Comparison of ENCODE assay signal across 9 mouse cellular contexts in the genomic region with DNA sequence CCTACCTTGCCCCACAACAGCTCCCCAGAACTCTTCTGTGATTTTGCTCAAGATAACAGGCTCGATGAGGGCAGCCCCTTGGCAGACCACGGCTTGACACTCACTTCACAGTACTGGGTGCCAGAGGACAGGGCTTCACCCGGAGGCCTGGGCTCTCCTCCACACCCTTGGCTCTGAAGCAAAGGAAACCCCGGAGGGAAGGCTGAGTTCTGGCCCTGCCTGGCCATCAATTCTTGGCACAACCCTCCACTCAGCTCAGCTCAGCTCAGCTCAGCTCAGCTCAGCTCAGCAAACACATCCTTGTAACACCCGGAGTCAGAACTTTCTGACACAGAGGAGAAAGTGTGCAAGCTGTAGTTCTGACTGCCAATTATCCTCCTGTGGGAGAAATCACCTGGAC. TPM values are rescaled to one million over a fixed set of nuclear protein-coding genes. Genes with fewer than 3 reads are reported as not detected.
A peak's percentile ranks its signal among the peaks of the same experiment; 100 is the strongest.
DNase-seq lines count a peak whose midpoint lies in the region; ATAC-seq and TF ChIP-seq lines count a peak whose summit lies in the region.
"Had no signal": no experiment of that assay in that cellular context is flagged by ENCODE, and none has a peak within 500 bp of the region (broad histone marks: within the 10 kb centered on the region; RNA-seq: fewer than 3 reads in every experiment).

No protein-coding gene starts in this region.

- no peak overlapping the region for H3K27ac ChIP-seq in liver, adult 2 months (replicated peaks; ENCODE audit: insufficient read depth, low read depth, low read length)
- H3K27ac ChIP-seq in liver, embryonic 12.5 days: no peak overlapping the region
- H3K27ac ChIP-seq in forebrain, embryonic 16.5 days (ENCODE audit: low read length): peak overlapping the region; percentile 82
- no peak overlapping the region for H3K27ac ChIP-seq in liver, postnatal 0 days (ENCODE audit: low read depth)

- WGBS in liver, adult 2 months: 6% methylated on average over 5 of the region's 5 CpGs
- whole genome bisulfite sequencing in liver, embryonic 12.5 days (ENCODE audit: insufficient replicate concordance): 48% methylated on average over 5 of the region's 5 CpGs
- WGBS in forebrain, embryonic 16.5 days: 23% methylated on average over 5 of the region's 5 CpGs
- WGBS in liver, postnatal 0 days (ENCODE audit: insufficient replicate concordance): 55% methylated on average over 5 of the region's 5 CpGs

- TF ChIP-seq POLR2A in liver, adult 2 months (IDR thresholded peaks at IDR 0.05; ENCODE audit: extremely low read depth, insufficient read depth, low read length): no peak

- TF ChIP-seq EP300 in liver, postnatal 0 days (IDR thresholded peaks at IDR 0.05; ENCODE audit: low read depth): no peak

- no peak overlapping the region for H3K4me3 ChIP-seq in liver, adult 2 months (ENCODE audit: insufficient read depth, low read depth, low read length)
- H3K4me3 ChIP-seq in liver, embryonic 12.5 days: no peak overlapping the region
- no peak overlapping the region for H3K4me3 ChIP-seq in forebrain, embryonic 16.5 days (replicated peaks; ENCODE audit: low read length)
- H3K4me3 ChIP-seq in liver, postnatal 0 days (ENCODE audit: low read depth, low read length): no peak overlapping the region

- no peak for ATAC-seq in liver, embryonic 12.5 days
- peak; percentile 60 for ATAC-seq in forebrain, embryonic 16.5 days
- ATAC-seq in liver, postnatal 0 days: no peak
- ATAC-seq: Patski had no signal

- no peaks in the 10 kb centered on the region for H3K9me3 ChIP-seq in liver, embryonic 12.5 days (replicated peaks)
- no peaks in the 10 kb centered on the region for H3K9me3 ChIP-seq in forebrain, embryonic 16.5 days (ENCODE audit: control insufficient read depth, low read length)
- H3K9me3 ChIP-seq in liver, postnatal 0 days (ENCODE audit: low read length): no peaks in the 10 kb centered on the region

- no peaks in the 10 kb centered on the region for H3K36me3 ChIP-seq in liver, adult 2 months (ENCODE audit: control insufficient read depth, insufficient read depth, low read length)
- no peaks in the 10 kb centered on the region for H3K36me3 ChIP-seq in liver, embryonic 12.5 days
- no peaks in the 10 kb centered on the region for H3K36me3 ChIP-seq in forebrain, embryonic 16.5 days (ENCODE audit: control insufficient read depth, insufficient read depth)
- no peaks in the 10 kb centered on the region for H3K36me3 ChIP-seq in liver, postnatal 0 days (replicated peaks; ENCODE audit: insufficient read depth, low read length)

- H3K79me2 ChIP-seq in liver, adult 2 months (ENCODE audit: control insufficient read depth, insufficient read depth, low read length): peaks cover 59% of the 10 kb centered on the region

- peak; percentile 53 for DNase-seq in liver, adult 2 months (ENCODE audit: extremely low read depth, low read depth, low spot score)
- DNase-seq in heart, postnatal 4 days: peak; percentile 74
- peak; percentile 64 for DNase-seq in lung, postnatal 14 days
- DNase-seq in liver, postnatal 0 days: no peak
- no peak for DNase-seq in spleen, adult 18-20 months
- no peak for DNase-seq in left cerebral cortex, adult 11 months (ENCODE audit: low spot score)

- no peak for TF ChIP-seq CTCF in liver, adult 2 months (IDR thresholded peaks at IDR 0.05; ENCODE audit: low read depth, low read length)
- TF ChIP-seq CTCF in liver, postnatal 0 days (IDR thresholded peaks at IDR 0.05; ENCODE audit: low read depth): no peak

- H3K27me3 ChIP-seq in liver, adult 2 months (ENCODE audit: control insufficient read depth, insufficient read depth, low read length): no peaks in the 10 kb centered on the region
- H3K27me3 ChIP-seq in liver, embryonic 12.5 days (replicated peaks): no peaks in the 10 kb centered on the region
- H3K27me3 ChIP-seq in forebrain, embryonic 16.5 days (replicated peaks; ENCODE audit: control insufficient read depth, insufficient read depth, low read length): no peaks in the 10 kb centered on the region
- no peaks in the 10 kb centered on the region for H3K27me3 ChIP-seq in liver, postnatal 0 days (ENCODE audit: insufficient read depth, low read length)
- H3K27me3 ChIP-seq: Patski had no signal

- H3K4me2 ChIP-seq in liver, embryonic 12.5 days: no peak overlapping the region
- H3K4me2 ChIP-seq in forebrain, embryonic 16.5 days (ENCODE audit: low read length): no peak overlapping the region; the same call in 1 of the 2 replicates
- H3K4me2 ChIP-seq in liver, postnatal 0 days (ENCODE audit: low read depth, low read length): no peak overlapping the region

- H3K4me1 ChIP-seq in liver, adult 2 months (ENCODE audit: control insufficient read depth, insufficient read depth, low read length): peaks cover 21% of the 10 kb centered on the region
- peaks cover 65% of the 10 kb centered on the region for H3K4me1 ChIP-seq in liver, embryonic 12.5 days
- H3K4me1 ChIP-seq in forebrain, embryonic 16.5 days (replicated peaks; ENCODE audit: control insufficient read depth, insufficient read depth, low read length): peaks cover 80% of the 10 kb centered on the region
- H3K4me1 ChIP-seq in liver, postnatal 0 days (ENCODE audit: insufficient read depth): peaks cover 2% of the 10 kb centered on the region; the same call in 1 of the 2 replicates

- H3K9ac ChIP-seq in liver, adult 2 months (ENCODE audit: low read depth, low read length): no peak overlapping the region
- H3K9ac ChIP-seq in liver, embryonic 12.5 days: no peak overlapping the region
- H3K9ac ChIP-seq in forebrain, embryonic 16.5 days (replicated peaks; ENCODE audit: low read depth, low read length): peak overlapping the region; percentile 38; the same call in 1 of the 2 replicates
- H3K9ac ChIP-seq in liver, postnatal 0 days (replicated peaks): no peak overlapping the region

RNA-seq across cellular contexts. Expression of a gene that starts 30.3 kb away (rescaled TPM):
- 7.1 and 9.4 TPM in 2 replicates for total RNA-seq in liver, adult 2 months (2014; rRNA removed)
- 15.0 and 17.0 TPM in 2 replicates for polyA plus RNA-seq in liver, adult 2 months (2012; rRNA removed)
- polyA plus RNA-seq in liver, embryonic 12.5 days (2016; fragmentation: Nextera tagmentation; extraction: Ambion mirVana): 9.7 and 10.0 TPM in 2 replicates
- polyA plus RNA-seq in forebrain, embryonic 16.5 days (2015; fragmentation: Nextera tagmentation; extraction: Ambion mirVana): 26.5 and 27.1 TPM in 2 replicates
- total RNA-seq in heart, postnatal 4 days (2021): 100 to 1,000 TPM; 104 to 112 TPM
- polyA plus RNA-seq in liver, postnatal 0 days (2015; fragmentation: Nextera tagmentation; extraction: Ambion mirVana): 3.1 and 3.4 TPM in 2 replicates

Comparison
In these comparisons a context has a peak if more than half of its experiments do, and no peak if none do; other contexts are left out.
1. DNase-seq: peak in liver, adult 2 months (single experiment), heart, postnatal 4 days (single experiment) and lung, postnatal 14 days (single experiment); none in liver, postnatal 0 days (single experiment), spleen, adult 18-20 months (0 of 2) and left cerebral cortex, adult 11 months (single experiment).